Mouse (Mus musculus): ENCODE measurements around the gene Bdkrb1. TPM values are rescaled to one million over a fixed set of nuclear protein-coding genes. Genes with fewer than 3 reads are reported as not detected.

Bdkrb1 gene
- polyA plus RNA-seq (2012; rRNA removed): 0.08 and 0.15 TPM in 2 replicates

DNA sequence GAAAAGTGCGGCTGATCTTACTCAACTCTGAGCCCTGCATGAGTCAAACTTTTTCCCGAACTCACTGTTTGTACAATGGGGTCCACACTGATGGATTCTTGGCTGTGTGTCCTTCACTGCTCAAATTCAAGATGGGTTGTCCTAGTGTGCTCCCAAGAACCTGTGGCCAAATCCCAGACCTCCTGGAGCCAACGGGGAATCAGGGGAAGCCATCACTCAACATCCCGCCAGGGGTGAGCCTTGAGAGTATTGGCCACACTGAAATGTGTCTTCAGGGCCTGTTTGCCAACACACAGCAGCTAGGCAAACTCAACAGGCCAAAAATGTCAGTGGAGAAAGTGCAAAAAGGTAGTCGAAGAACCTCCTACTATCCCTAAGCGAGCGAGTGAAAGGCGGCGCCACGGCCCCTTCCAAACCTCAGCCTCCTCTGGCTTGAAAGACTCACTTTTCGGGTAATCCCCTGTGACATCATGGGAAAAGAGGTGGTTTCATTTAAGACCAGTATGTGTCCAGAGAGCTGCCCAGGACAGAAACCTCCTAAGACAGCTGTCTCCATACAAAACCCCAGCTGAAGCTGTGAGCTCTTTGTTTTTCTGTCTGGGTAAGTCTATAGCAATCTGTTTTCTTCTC lies at the start of gene Bdkrb1:
Gene Bdkrb1 (plus strand): TSS at position 505 of the 630 bp plus-strand sequence.
- Histone ChIP-seq H3K36me3 (ENCODE audit: control insufficient read depth, insufficient read depth, low read length) (no peaks in the 10 kb centered on the region), H3K4me3 (ENCODE audit: extremely low read depth, insufficient read depth, insufficient read length) (no peak within 1 kb of the TSS), H3K4me1 (ENCODE audit: control insufficient read depth, insufficient read depth, insufficient read length) (peaks cover 4% of the 10 kb centered on the region; the same call in 1 of the 2 replicates), H3K27me3 (ENCODE audit: control insufficient read depth, insufficient read depth, low read length) (no peaks in the 10 kb centered on the region), H3K27ac (ENCODE audit: insufficient read depth, low read length) (no peak within 1 kb of the TSS)
- DNase-seq (ENCODE audit: low read depth in 1 of 2, low spot score in 2 of 2): no peak
- TF ChIP-seq CTCF (IDR thresholded peaks at IDR 0.05; ENCODE audit: extremely low read depth, insufficient read depth, insufficient read length, insufficient replicate concordance): no peak
- no peak for TF ChIP-seq POLR2A (IDR thresholded peaks at IDR 0.05; ENCODE audit: low read depth, low read length)
- 94% methylated on average over 11 of the region's 11 CpGs for WGBS

DNA sequence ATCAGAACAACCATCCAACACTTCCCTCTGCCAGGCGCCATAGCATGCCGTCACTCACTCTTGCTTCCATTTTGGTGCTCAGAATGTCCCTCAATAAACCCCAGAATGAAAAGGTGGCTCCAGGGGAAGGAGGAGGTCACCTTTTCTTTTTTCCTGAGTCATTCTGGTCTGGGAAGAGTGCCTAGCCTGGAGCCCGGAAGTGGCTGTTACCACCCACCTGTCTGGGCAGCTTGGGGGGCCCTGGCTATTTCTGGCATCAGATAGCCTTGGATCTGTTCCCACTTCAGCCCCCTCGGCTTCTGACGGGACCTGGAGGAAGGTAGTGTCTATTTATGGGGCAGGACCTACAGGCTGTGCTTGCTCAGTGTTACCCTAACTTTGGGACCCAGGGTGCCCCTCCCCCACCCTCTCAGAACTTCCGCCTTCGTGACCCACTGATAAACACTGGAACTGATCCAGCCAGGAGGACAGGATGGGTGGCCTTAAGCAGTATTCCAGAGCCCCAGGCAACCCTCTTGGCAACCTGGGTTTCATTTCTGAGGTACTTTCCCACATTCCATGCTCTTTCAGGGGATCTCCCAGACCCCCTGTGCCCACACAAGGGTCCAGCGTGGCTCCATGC lies 48.6 kb upstream of the Bdkrb1 start:
- H3K4me3 ChIP-seq (ENCODE audit: extremely low read depth, insufficient read depth, insufficient read length): no peak overlapping the region
- TF ChIP-seq POLR2A (IDR thresholded peaks at IDR 0.05; ENCODE audit: low read depth, low read length) (no peak), CTCF (IDR thresholded peaks at IDR 0.05; ENCODE audit: extremely low read depth, insufficient read depth, insufficient read length, insufficient replicate concordance) (no peak)
- DNase-seq (ENCODE audit: low read depth in 1 of 2, low spot score in 2 of 2): no peak
- WGBS: 60% methylated on average over 8 of the region's 8 CpGs
- no peaks in the 10 kb centered on the region for H3K27me3 ChIP-seq (ENCODE audit: control insufficient read depth, insufficient read depth, low read length)
- H3K36me3 ChIP-seq (ENCODE audit: control insufficient read depth, insufficient read depth, low read length): no peaks in the 10 kb centered on the region
- H3K4me1 ChIP-seq (ENCODE audit: control insufficient read depth, insufficient read depth, insufficient read length): no peaks in the 10 kb centered on the region
- H3K27ac ChIP-seq (ENCODE audit: insufficient read depth, low read length): no peak overlapping the region

DNA sequence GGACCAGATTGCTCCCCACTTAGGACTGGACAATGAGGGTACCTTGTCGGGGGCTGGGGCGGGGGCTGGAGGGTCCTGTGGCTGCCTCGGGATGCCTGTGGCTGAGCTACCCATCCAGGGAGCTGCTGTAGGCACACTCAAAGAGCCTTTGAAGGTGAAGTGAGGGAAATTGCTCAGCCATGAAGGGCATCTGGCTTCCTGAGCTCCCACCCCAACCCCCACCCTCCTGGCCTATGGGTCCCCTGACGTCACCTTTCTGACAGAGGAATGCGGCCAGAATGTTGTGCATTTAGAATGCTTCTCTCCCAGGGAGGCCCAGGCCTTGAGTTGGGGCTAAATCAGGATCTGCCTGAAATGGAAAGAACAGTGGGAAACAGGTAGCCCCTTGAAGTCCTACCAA lies 47.7 kb upstream of the Bdkrb1 start:
- no peak overlapping the region for H3K27ac ChIP-seq (ENCODE audit: insufficient read depth, low read length)
- no peaks in the 10 kb centered on the region for H3K36me3 ChIP-seq (ENCODE audit: control insufficient read depth, insufficient read depth, low read length)
- H3K4me1 ChIP-seq (ENCODE audit: control insufficient read depth, insufficient read depth, insufficient read length): no peaks in the 10 kb centered on the region
- 75% methylated on average over 5 of the region's 5 CpGs for WGBS
- H3K27me3 ChIP-seq (ENCODE audit: control insufficient read depth, insufficient read depth, low read length): no peaks in the 10 kb centered on the region
- TF ChIP-seq CTCF (IDR thresholded peaks at IDR 0.05; ENCODE audit: extremely low read depth, insufficient read depth, insufficient read length, insufficient replicate concordance): no peak
- TF ChIP-seq POLR2A (IDR thresholded peaks at IDR 0.05; ENCODE audit: low read depth, low read length): no peak
- no peak for DNase-seq (ENCODE audit: low read depth in 1 of 2, low spot score in 2 of 2)
- H3K4me3 ChIP-seq (ENCODE audit: extremely low read depth, insufficient read depth, insufficient read length): no peak overlapping the region

DNA sequence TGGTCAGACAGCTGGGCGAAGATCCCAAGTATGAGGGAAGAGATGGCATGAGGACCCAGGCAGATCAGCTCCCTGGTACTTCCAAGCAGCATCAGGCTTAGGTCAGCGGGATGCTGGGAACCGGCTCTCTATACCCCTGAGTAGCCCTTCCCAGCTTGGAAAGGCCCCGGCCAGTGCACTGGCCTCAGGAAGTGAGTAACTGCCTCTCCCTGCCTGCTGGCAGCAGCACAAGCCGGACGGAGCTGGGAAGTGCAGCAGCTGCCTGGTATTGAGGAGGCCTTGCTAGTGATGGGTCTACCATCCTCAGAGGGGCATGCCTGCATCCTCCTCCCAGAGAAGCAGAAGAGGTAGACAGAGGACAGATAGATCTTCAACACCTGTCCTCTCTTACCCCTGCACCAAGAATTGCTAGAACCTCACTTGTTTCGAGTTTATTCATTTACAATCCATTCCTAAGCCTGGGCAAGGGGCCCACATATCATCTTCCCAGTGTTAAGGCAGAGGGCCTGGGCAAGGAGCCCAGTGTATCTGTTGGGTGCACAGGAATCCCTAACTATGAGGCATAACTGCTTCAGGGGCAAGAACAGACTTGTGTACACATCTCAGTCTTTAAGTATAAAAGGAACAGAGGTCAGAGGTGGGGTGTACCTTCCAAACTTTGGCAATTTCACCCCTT lies 45.5 kb upstream of the Bdkrb1 start:
- DNase-seq (ENCODE audit: low read depth in 1 of 2, low spot score in 2 of 2): no peak
- H3K27ac ChIP-seq (ENCODE audit: insufficient read depth, low read length): no peak overlapping the region

DNA sequence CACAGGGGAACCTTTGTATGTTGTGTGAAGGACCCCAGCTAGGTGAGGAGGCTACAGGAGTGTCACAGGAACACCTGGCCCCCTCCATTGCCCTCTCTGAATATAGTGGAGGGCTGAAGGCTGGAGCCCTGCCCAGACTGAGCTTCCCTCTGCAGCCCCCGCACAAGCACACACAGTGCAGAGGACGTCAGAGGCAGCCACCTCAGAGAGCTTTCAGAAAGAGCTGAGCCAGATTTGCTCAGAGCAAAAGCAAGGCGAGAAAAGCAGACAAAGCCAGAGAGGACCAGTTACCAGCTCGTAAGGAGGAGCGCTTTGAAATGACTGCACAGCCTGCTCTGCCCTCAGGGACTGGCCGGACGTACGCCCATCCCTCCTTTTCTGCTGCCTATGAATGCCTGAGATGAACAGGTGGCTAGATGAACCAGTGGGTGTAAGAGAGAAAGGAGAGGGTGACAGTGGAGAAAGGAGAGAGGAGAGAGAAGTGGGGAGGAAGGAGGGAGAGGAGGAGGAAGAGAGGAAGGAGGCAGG lies 41.8 kb upstream of the Bdkrb1 start:
- Histone ChIP-seq H3K27ac (ENCODE audit: insufficient read depth, low read length) (no peak overlapping the region), H3K36me3 (ENCODE audit: control insufficient read depth, insufficient read depth, low read length) (no peaks in the 10 kb centered on the region), H3K4me3 (ENCODE audit: extremely low read depth, insufficient read depth, insufficient read length) (no peak overlapping the region), H3K4me1 (ENCODE audit: control insufficient read depth, insufficient read depth, insufficient read length) (no peaks in the 10 kb centered on the region), H3K27me3 (ENCODE audit: control insufficient read depth, insufficient read depth, low read length) (no peaks in the 10 kb centered on the region; the same call in none of the 2 replicates)
- no peak for DNase-seq (ENCODE audit: low read depth in 1 of 2, low spot score in 2 of 2)
- TF ChIP-seq CTCF (IDR thresholded peaks at IDR 0.05; ENCODE audit: extremely low read depth, insufficient read depth, insufficient read length, insufficient replicate concordance) (no peak), POLR2A (IDR thresholded peaks at IDR 0.05; ENCODE audit: low read depth, low read length) (no peak)
- 64% methylated on average over 8 of the region's 8 CpGs for WGBS

More for the DNA sequence above, 45.5 kb upstream of the Bdkrb1 start:
- Histone ChIP-seq H3K36me3 (ENCODE audit: control insufficient read depth, insufficient read depth, low read length) (no peaks in the 10 kb centered on the region), H3K4me3 (ENCODE audit: extremely low read depth, insufficient read depth, insufficient read length) (no peak overlapping the region), H3K4me1 (ENCODE audit: control insufficient read depth, insufficient read depth, insufficient read length) (no peaks in the 10 kb centered on the region), H3K27me3 (ENCODE audit: control insufficient read depth, insufficient read depth, low read length) (no peaks in the 10 kb centered on the region)
- TF ChIP-seq CTCF (IDR thresholded peaks at IDR 0.05; ENCODE audit: extremely low read depth, insufficient read depth, insufficient read length, insufficient replicate concordance): no peak
- no peak for TF ChIP-seq POLR2A (IDR thresholded peaks at IDR 0.05; ENCODE audit: low read depth, low read length)
- WGBS: 74% methylated on average over 7 of the region's 7 CpGs

DNA sequence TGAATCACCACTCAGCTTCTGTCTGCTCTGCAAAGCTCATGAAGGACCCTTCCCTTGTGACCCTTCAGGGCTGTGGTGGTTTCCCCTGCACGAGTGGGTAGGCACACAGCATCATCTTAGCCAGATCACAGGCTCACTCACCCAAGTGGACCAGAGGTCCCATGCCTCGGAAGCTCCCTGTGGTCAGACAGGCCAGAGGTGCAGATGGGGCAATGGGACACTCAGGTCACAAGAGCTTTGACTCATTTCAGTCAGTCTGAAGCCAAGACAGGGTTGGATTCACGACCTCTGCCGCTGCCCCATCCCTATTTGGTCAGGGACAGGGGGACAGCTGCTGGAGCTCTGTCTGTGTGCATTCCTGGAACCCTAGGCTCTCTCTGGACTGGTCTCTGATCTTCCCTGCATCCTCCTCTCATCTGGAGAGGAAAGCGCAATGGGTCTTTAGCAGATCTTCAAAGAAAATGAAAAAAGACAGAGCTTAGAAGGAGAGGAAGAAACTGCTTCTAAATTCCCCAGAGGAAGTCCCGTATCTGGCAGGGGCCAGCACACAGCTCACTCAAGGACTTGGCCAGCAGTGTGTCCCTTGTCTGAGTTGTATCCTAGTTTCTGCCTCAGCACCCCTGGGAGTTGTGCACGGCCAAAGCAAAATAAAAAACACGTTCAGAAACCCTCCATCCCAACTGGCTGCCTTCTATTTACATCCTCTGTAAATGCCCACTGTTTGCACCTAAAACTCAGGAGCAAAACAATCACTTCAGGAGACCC lies 40.6 kb upstream of the Bdkrb1 start:
- Histone ChIP-seq H3K4me1 (ENCODE audit: control insufficient read depth, insufficient read depth, insufficient read length) (no peaks in the 10 kb centered on the region), H3K36me3 (ENCODE audit: control insufficient read depth, insufficient read depth, low read length) (no peaks in the 10 kb centered on the region), H3K4me3 (ENCODE audit: extremely low read depth, insufficient read depth, insufficient read length) (no peak overlapping the region), H3K27me3 (ENCODE audit: control insufficient read depth, insufficient read depth, low read length) (no peaks in the 10 kb centered on the region; the same call in none of the 2 replicates), H3K27ac (ENCODE audit: insufficient read depth, low read length) (no peak overlapping the region)
- TF ChIP-seq CTCF (IDR thresholded peaks at IDR 0.05; ENCODE audit: extremely low read depth, insufficient read depth, insufficient read length, insufficient replicate concordance): no peak
- DNase-seq (ENCODE audit: low read depth in 1 of 2, low spot score in 2 of 2): no peak
- WGBS: 29% methylated on average over 8 of the region's 8 CpGs

All from spleen, adult 2 months (tissue).